Mouse (Mus musculus): Measurements from ENCODE around the gene Ntn1.

- TF ChIP-seq POLR2A (IDR thresholded peaks at IDR 0.05; ENCODE audit: low read depth, low read length) (no peak), CTCF (IDR thresholded peaks at IDR 0.05; ENCODE audit: extremely low read depth, insufficient read length, insufficient replicate concordance, low read depth, low read length) (no peak)
Measured at GRCm38 (mm10) chr11:68435601-68436000, 35.0 kb upstream of the Ntn1 start.

Measured in small intestine, adult 2 months (tissue).